Mouse (Mus musculus): Measurements from ENCODE around the gene Auts2.

DNA sequence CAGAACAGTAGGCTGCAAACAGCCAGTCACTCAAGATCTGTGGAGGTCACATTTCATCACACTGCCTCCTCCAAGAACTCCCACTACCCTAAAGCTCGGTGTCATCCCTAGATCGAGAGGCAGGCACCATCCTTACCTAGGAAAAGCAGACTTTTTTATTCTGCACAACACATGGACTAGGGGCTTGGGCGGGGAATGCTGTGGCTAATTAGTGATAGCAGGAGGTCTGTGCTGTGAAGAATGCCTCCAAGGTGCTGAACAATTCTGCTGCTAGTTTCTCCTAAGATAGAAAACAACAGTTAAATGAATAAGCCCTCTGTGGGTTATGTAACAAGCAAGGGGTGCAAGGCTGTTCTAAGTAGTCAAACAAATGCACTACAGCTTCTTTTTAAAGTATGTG, 717.7 kb downstream of the Auts2 start:
- TF ChIP-seq GATA1 (IDR thresholded peaks at IDR 0.05; ENCODE audit: low read length): no peak
- no peak for TF ChIP-seq TAL1 (IDR thresholded peaks at IDR 0.05; ENCODE audit: low read length)
